Mouse (Mus musculus) heart, postnatal 0 days (tissue): ENCODE measurements around the gene Cd79b. TPM values are rescaled to one million over a fixed set of nuclear protein-coding genes. Genes with fewer than 3 reads are reported as not detected.

ENCODE experiments used
- ATAC-seq: fragments of 200-750 bp; cut with Nextera tagmentation; 2 replicates; pipeline ENCODE4 v1.8.0; 2017; ENCODE audit warnings: low read depth, moderate number of reproducible peaks, moderate library complexity; ENCODE audit not compliant: insufficient read depth
- DNase-seq: peaks from one replicate; pipeline ENCODE4 v3.0.0-alpha.2; 2016; ENCODE audit warnings: low spot score
- H3K27ac ChIP-seq: fragments of 300-500 bp; sonication (generic); 2 replicates; pipeline ENCODE4 v1.5.1; 2014; ENCODE audit warnings: low read depth, mild to moderate bottlenecking
- H3K27me3 ChIP-seq: fragments of 300-500 bp; sonication (generic); 2 replicates; pipeline ENCODE4 v1.6.1; 2014; ENCODE audit warnings: low read length, mixed read lengths; ENCODE audit not compliant: control insufficient read depth, insufficient read depth
- H3K36me3 ChIP-seq: fragments of 300-500 bp; sonication (generic); replicated peaks from 2 replicates; pipeline ENCODE4 v1.6.1; 2014; ENCODE audit warnings: low read length, mixed read lengths; ENCODE audit not compliant: control insufficient read depth, insufficient read depth
- H3K4me1 ChIP-seq: fragments of 300-500 bp; sonication (generic); 2 replicates; pipeline ENCODE4 v1.6.1; 2014; ENCODE audit warnings: antibody characterized with exemption; ENCODE audit not compliant: control insufficient read depth, insufficient read depth
- H3K4me2 ChIP-seq: fragments of 300-500 bp; sonication (generic); 2 replicates; pipeline ENCODE4 v1.6.1; 2014; ENCODE audit warnings: low read depth, mild to moderate bottlenecking, low read length, moderate library complexity
- H3K4me3 ChIP-seq: fragments of 300-500 bp; sonication (generic); 2 replicates; pipeline ENCODE4 v1.5.1; 2014; ENCODE audit warnings: low read depth, low read length
- H3K9ac ChIP-seq: fragments of 300-500 bp; sonication (generic); replicated peaks from 2 replicates; pipeline ENCODE4 v1.6.1; 2014; ENCODE audit warnings: low read depth, low read length, mixed read lengths
- H3K9me3 ChIP-seq: fragments of 300-500 bp; sonication (generic); replicated peaks from 2 replicates; pipeline ENCODE4 v1.6.1; 2016; ENCODE audit warnings: low read length; ENCODE audit not compliant: control insufficient read depth
- CTCF ChIP-seq: IDR thresholded peaks from 2 replicates; pipeline ENCODE4 v1.5.1; 2016; ENCODE audit warnings: antibody characterized with exemption, control low read depth, low read depth
- EP300 ChIP-seq: IDR thresholded peaks from 2 replicates; pipeline ENCODE4 v1.6.1; 2016; ENCODE audit warnings: antibody characterized with exemption, low read depth
- WGBS: fragments of 180-500 bp; shearing (Covaris S2); extraction: QIAGEN DNeasy Blood & Tissue Kit; methylation state at CpG from one replicate; pipeline ENCODE4 v1.1.7; 2014; 5-methylcytosine and 5-hydroxymethylcytosine counted together
- polyA plus RNA-seq: library from polyadenylated mRNA; unstranded; fragments of >200 nt; fragmentation: Nextera tagmentation; extraction: Ambion mirVana; gene quantifications from 2 replicates; pipeline ENCODE4 v1.2.1, GENCODE M21; 2015
- total RNA-seq: library from RNA; depleted of rRNA; stranded (reverse); fragments of >200 nt; gene quantifications from 2 replicates; pipeline ENCODE4 v1.2.3, GENCODE M21; 2014; ENCODE audit warnings: low replicate concordance; rRNA removed

The Cd79b gene
- total RNA-seq, result 0.19 and 2.2 TPM in 2 replicates
- polyA plus RNA-seq, result 1.2 and 1.3 TPM in 2 replicates

DNA sequence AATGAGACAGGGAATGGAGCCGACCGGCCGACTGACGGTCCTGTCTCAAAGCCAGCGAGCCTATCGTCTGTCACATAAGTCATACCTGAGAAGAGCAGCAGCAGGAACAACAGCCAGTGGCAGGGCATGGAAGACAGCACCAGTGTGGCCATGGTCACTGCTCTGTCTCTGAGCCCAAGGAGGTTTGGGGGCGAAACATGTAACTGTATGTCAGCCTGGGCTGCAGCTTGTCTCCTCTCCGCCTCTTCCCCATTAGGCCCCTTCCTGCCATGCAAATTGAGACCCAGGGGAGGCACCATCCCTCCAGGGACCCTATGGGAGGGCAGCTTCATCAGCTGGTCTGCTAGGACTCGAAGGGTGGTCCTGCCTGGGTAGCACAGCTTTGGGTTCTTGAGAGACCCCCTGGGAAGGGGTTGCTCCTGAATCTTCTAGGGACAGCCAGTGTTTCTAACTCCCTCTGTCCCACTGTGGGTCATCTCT, at the start of gene Cd79b:
TSS of gene Cd79b (minus strand) at position 430 of the 480 bp plus-strand sequence.
- Histone ChIP-seq H3K27me3 (no peaks in the 10 kb centered on the region), H3K4me3 (no peak within 1 kb of the TSS), H3K9ac (no peak within 1 kb of the TSS), H3K36me3 (no peaks in the 10 kb centered on the region), H3K4me1 (no peaks in the 10 kb centered on the region), H3K9me3 (no peaks in the 10 kb centered on the region), H3K4me2 (no peak within 1 kb of the TSS; the same call in 1 of the 2 replicates), H3K27ac (no peak within 1 kb of the TSS)
- no peak for TF ChIP-seq EP300
- TF ChIP-seq CTCF, result no peak
- ATAC-seq, result no peak
- no peak for DNase-seq
- 58% methylated on average over 9 of the region's 9 CpGs for WGBS

DNA sequence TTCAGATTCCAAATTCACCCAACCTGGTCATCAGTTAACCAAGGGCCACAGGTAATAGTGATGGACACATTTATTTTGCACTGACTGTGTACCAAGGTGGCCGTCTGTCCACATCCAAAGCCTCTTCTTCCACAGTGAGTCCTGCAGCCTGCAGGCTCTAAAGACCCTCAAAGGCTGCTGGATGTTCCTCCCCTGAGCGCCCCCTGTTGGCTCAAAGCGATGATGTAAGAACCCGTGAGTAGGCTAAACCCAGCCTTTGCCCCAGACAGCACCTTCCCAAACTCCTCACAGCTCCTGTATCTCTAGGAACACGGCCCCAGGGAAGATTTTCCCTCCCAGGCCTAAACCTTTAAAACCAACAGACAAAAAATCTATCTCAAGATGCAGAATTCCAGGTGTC, 44.8 kb upstream of the Cd79b start:
- Histone ChIP-seq H3K27ac (no peak overlapping the region), H3K4me3 (no peak overlapping the region), H3K9ac (no peak overlapping the region), H3K4me2 (no peak overlapping the region), H3K4me1 (peaks cover 15% of the 10 kb centered on the region), H3K27me3 (no peaks in the 10 kb centered on the region), H3K36me3 (no peaks in the 10 kb centered on the region), H3K9me3 (no peaks in the 10 kb centered on the region)
- ATAC-seq (no peak), DNase-seq (no peak)
- TF ChIP-seq CTCF (peak; percentile 34), EP300 (no peak)
- 24% methylated on average over 5 of the region's 5 CpGs for WGBS

DNA sequence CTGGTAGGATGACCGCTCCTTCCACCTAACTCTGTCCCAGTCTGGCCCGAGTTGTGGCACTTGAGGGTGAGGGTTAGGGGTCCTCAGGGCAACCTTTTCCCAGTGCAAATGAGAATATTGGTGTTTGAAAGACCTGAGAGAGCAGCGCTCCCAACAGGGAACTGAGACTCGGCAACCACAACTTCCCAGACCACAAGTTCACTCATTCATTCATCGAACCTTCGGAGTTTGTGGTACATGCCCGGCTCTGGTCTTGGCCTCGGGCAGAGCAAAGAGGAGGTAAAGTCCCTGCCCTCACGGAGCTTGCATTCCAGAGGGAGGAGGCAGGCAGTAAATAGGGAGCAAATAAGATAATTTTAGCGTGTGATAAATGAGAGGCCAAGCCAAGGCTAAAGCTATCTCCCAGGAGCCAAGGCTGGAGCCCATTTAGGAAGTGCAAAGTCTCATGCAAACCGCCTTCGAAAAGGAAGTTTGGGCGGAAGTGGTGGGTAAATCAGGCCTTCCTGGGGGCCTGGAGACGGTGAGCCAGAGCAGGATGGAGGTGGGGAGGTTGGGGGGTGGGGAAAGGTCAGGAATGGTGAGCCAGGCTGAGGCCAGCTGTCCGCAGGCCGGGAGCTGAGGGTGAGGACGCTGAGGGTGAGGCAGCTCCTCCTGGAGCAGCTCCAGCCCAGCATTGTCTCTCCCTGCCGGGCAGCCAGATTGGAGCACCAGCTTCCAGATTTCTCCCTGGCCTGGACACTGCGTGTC, 41.0 kb upstream of the Cd79b start:
- ATAC-seq, result peak; percentile 51; the same call in 1 of the 2 replicates
- Histone ChIP-seq H3K4me3 (no peak overlapping the region), H3K27me3 (no peaks in the 10 kb centered on the region), H3K4me2 (no peak overlapping the region), H3K9ac (no peak overlapping the region), H3K27ac (no peak overlapping the region), H3K4me1 (peaks cover 10% of the 10 kb centered on the region), H3K9me3 (no peaks in the 10 kb centered on the region), H3K36me3 (no peaks in the 10 kb centered on the region)
- DNase-seq, result no peak
- TF ChIP-seq EP300, result no peak
- no peak for TF ChIP-seq CTCF
- 41% methylated on average over 19 of the region's 19 CpGs for WGBS

DNA sequence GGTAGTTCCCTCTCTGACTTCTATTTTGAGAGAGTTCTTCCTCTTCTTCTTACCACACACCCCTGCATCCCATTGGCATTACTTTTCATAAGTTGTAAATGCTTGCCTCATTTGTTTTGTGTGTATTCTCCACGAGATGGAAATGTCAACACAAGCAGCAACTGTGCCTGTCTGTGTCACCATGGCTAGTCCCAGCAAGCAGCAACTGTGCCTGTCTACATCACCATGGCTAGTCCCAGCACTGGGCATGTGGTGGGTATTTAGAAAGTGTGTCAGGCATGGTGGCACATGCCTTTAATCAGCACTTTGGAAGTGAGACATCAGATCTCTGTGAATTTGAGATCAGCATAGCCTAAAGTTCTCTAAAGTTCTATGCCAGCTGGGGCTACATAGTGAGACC, 39.6 kb upstream of the Cd79b start:
- TF ChIP-seq CTCF, result no peak
- no peak for TF ChIP-seq EP300
- Histone ChIP-seq H3K4me1 (peaks cover 10% of the 10 kb centered on the region), H3K27ac (no peak overlapping the region), H3K4me2 (no peak overlapping the region), H3K4me3 (no peak overlapping the region), H3K27me3 (no peaks in the 10 kb centered on the region), H3K36me3 (no peaks in the 10 kb centered on the region), H3K9ac (no peak overlapping the region), H3K9me3 (no peaks in the 10 kb centered on the region)
- 44% methylated on average over 1 of the region's 1 CpGs for WGBS
- DNase-seq (no peak), ATAC-seq (no peak)

DNA sequence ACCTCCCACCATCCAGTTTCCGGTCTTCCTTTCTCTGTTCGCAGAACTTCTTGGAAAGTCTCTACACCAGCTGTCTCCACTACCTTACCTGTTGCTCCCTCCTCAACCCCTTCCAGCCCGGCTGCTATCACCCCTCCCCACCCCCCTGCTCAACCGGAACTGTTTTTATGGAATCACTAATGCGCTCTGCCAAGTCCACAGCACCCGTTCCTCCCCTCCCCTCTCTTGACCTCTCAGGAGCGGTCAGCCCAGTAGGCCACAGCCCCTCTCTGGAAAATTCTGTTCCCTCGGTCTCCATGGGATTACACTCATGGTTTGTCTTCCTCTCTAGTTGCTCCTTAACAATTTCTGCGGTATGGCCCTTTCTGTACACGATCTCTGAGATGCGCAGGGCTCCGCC, 38.6 kb upstream of the Cd79b start, which contains the start of gene Scn4a:
TSS of gene Scn4a (minus strand) at position 101 of the 400 bp plus-strand sequence.
- Histone ChIP-seq H3K4me2 (no peak within 1 kb of the TSS), H3K27me3 (no peaks in the 10 kb centered on the region), H3K27ac (no peak within 1 kb of the TSS), H3K36me3 (no peaks in the 10 kb centered on the region), H3K4me3 (no peak within 1 kb of the TSS), H3K4me1 (peaks cover 10% of the 10 kb centered on the region), H3K9ac (no peak within 1 kb of the TSS), H3K9me3 (no peaks in the 10 kb centered on the region)
- ATAC-seq (no peak), DNase-seq (no peak)
- 78% methylated on average over 12 of the region's 12 CpGs for WGBS
- no peak for TF ChIP-seq CTCF
- no peak for TF ChIP-seq EP300
